Mouse (Mus musculus): ENCODE measurements around the gene Zfp14.

Zfp14 gene

GRCm38 (mm10) chr7:30050882-30051548 is at the start of gene Zfp14:
TSS of gene Zfp14 (minus strand) at chr7:30051380.
- DNase-seq (ENCODE audit: low spot score in 2 of 2) = peak; percentile 80 to 90

GRCm38 (mm10) chr7:30099297-30099696 is 48.1 kb upstream of the Zfp14 start:
- DNase-seq (ENCODE audit: low spot score in 2 of 2) = no peak

- no peak for DNase-seq (ENCODE audit: low spot score in 2 of 2)
Observed at GRCm38 (mm10) chr7:30095551-30096125, 44.5 kb upstream of the Zfp14 start.

DNA sequence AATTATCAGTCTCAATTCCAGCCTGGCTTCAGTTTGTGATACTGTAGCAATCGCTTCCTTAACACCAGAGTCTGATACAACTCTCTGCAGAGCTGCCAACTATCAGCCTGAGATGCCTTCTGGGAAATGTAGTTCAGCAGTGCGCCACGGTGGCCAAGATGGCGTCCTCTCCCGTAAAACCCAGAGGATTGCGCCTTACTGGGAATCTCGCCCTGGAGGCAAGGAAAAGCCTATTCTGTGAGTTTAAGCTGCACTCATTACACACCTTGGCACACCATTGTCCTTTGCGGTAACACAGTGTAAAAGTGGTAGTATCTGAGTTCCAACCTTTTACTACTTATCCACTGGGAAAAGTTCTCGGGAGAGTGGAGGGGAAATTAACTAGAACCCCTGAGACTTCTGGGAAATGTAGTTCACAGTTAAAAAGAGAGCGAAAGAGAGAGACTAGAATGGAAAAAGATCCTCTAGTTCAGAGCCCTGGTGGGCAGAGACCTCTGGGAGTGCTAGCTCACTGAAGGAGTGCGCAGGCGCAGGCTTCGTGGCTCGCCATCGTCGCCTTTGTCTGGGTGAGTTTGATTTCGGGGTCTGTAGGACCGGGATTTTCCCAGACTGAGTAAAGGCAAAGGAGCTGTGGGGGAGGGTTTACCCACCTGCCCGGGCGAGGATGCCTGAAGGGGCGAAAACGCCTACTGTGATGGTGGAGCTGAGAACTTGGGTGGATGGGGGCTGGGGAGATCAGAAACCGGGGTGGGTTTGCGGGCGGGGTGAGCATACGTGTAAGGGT is 43.7 kb upstream of the Zfp14 start, which contains the start of gene Zfp260:
Gene Zfp260 (plus strand): TSS at position 132 of the 784 bp plus-strand sequence.
- DNase-seq (ENCODE audit: low spot score in 2 of 2) = peak; percentile 86 to 89

GRCm38 (mm10) chr7:30093918-30094415 is 42.8 kb upstream of the Zfp14 start:
- DNase-seq (ENCODE audit: low spot score in 2 of 2) = no peak

DNA sequence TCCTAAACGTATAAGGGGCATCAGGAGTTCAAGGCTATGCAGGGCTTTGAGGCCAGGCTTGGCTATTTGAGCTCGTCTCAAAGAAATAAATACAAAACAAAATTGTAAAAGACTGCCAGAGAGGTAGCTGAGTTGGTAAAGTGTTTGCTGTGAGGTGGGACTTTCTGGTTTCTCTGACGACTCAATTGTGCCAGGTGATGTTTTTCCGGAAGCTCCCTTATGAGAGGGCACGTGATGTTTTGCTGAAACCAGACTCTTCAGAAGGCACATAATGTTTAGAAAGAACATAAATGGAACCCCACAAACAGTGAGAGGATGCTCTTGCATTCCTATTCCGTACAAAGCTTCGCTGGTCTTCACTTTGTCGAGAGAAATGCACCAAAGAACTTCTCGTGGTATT is 41.5 kb upstream of the Zfp14 start:
- DNase-seq (ENCODE audit: low spot score in 2 of 2) = no peak

- DNase-seq (ENCODE audit: low spot score in 2 of 2) = peak in 1 of 2 experiments; percentile 4
Observed at GRCm38 (mm10) chr7:30090970-30091585, 39.9 kb upstream of the Zfp14 start.

DNA sequence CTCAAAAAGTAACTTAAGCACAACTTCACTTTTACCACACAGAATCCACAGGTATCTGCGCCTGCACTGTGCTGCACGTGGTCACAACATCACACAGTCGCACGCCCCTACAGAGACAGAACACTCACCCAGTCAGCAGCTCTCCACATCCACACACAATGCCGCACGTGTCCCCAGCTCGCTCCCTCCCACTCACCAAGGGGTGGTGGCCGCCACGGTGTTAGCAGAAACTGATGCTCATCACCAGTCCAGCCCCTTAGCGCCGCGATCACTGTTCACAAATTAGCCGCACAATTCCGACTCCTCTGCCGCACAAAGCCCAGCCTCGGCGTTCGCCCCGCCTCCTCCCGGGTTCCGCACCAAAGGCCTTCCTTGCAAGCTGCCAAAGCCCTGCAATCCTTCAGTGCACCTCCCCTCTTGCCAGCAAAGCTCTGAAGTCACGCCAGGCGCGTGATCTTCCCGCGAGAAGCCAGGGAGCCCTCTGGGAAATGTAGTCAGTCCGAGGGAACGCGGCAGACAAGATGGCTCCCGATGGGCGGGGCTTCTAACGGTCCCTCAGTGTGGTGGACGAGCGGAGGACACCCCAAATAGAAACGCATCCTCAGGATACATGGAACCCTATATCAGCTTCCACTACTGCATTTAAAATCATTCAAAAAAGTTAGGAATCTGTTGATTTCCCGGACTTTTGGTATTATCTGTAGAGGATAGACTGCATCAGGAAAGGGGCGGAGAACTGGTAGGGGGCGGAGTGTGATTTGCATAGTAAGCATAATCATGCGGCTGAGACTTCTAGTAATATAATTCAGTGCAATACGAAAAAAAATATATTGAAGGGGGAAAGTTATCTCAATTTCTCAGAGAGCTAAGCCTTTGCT is 39.2 kb upstream of the Zfp14 start, which contains the start of the genes Gm26920 and Zfp566:
Gene Gm26920 (minus strand): TSS at position 319 of the 878 bp plus-strand sequence.
Gene Zfp566 (minus strand): TSS at position 436 of the 878 bp plus-strand sequence.
- DNase-seq (ENCODE audit: low spot score in 2 of 2) = peak; percentile 91 to 97

DNA sequence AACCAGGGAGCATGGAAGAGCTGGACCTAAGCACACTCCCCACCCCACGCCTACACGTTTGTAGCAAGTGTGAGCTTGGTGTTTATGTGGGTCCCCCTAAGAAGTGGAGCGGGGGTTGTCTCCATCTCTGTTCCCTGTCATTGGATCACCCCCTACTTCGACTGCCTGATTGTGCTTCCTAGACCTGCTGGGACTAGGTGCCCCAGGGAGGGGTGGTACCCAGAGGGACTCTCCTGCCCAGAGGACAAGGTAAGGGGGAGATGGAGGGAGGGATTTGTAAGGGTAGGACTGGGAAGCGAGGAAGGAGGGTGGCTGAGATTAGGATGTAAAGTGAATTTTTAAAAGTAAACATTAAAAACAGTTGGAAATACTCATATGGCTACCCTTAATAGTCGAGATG is 38.2 kb upstream of the Zfp14 start:
- DNase-seq (ENCODE audit: low spot score in 2 of 2) = no peak

DNA sequence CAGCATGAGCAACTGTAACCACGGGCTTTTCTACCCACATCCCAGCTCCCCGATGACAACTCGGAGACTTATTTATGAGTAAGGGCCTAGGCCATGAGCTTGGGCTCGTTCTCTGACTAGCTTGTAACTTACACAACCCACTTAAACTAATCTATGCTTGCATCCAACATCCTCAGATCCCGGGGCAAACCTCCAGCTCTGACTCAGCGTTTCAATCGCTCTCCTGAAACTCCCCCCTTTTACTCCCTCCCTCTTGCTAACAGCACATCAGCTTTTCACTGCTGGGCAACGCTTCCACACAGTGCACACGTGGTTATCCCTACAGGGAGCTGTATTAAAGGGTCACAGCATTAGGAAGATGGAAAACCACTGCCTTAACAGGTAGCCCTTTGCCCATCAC is 35.3 kb upstream of the Zfp14 start:
- DNase-seq (ENCODE audit: low spot score in 2 of 2) = peak in 1 of 2 experiments; percentile 27

- peak; percentile 60 to 72 for DNase-seq (ENCODE audit: low spot score in 2 of 2)
Observed at GRCm38 (mm10) chr7:30072146-30073028, 21.2 kb upstream of the Zfp14 start, which contains the start of gene Zfp82. TSS of gene Zfp82 (minus strand) at chr7:30072900.

DNA sequence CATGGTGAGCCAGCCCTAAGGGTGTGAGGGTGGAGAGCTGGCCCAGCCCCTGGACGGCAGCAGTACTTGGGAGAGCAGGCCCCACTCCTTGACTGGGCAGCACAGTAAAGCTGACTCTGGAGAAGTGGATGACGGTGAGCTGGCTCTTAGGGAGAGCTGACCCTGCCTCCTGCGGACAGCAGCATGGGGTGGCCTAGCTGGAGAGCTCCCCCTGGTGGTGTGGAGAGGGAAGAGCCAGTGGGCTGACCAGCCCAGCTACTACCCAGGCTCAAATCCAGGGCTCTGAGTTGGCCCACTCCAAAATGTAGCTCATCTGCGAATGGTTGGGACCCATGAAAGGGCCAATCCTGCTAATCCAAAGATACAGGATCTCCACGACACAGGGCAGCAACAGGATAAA is 13.4 kb upstream of the Zfp14 start:
- DNase-seq (ENCODE audit: low spot score in 2 of 2) = no peak

GRCm38 (mm10) chr7:30062478-30062877 is 11.3 kb upstream of the Zfp14 start:
- no peak for DNase-seq (ENCODE audit: low spot score in 2 of 2)

GRCm38 (mm10) chr7:30060341-30060740 is 9.2 kb upstream of the Zfp14 start:
- DNase-seq (ENCODE audit: low spot score in 2 of 2) = no peak

DNA sequence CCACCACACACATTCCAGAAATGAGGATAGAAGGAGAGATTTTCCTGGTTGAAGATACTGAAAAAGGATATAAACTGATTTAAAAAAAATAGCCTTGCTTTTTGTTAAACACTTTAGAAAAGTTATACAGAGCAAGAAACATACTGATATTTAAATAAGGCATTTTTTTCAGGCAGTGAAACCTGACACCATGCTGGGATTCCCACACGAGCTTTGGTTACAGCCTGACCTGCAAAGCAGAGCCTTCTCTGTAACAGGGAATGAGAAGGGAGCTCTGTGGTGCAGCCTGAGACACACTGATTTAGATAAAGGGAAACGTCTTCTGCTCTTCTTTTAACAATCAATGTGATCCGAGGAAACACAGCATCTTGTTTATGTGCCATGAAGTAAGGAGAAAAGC is 2.4 kb upstream of the Zfp14 start:
- DNase-seq (ENCODE audit: low spot score in 2 of 2) = no peak

DNA sequence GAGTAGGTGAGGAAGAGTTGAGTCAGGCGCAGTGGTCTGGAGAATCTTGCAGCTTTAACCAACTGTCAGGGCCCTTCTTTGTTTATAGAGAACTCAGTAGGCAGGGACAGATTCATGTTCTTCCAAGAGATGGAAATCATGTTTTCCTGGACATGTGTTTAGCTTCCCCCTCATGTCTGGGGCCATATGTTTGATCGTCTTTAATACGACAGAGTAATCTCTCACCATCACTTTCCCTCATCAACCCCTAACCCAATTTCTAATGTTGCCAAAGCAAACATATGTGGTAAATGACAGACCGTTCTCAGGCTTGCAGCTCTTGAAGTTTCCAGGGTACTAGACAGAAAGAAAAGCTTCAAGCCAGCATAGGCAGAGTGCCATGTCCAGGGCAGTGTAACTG is 3.1 kb downstream of the Zfp14 start:
- DNase-seq (ENCODE audit: low spot score in 2 of 2) = no peak

DNA sequence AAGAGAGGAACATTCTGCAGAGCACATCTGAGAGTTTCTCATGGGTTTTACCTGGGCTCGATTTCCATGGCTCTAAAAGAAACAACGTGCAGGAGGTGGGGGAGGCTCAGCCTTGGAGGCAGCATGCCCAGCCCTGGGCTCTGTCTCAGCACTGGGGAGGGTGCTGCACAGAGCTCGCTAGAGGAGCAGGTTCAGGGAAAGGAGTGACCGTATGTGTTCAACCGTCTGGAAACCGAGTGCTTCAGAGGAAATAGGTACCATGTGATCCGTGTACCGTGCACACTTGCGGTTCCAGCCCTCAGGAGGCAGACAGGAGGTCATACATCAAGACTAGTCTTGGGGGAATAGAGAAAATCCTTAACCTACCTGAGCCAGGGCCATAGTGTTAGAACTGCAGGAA is 6.8 kb downstream of the Zfp14 start:
- no peak for DNase-seq (ENCODE audit: low spot score in 2 of 2)

GRCm38 (mm10) chr7:30034331-30034730 is 16.8 kb downstream of the Zfp14 start:
- DNase-seq (ENCODE audit: low spot score in 2 of 2) = no peak

DNA sequence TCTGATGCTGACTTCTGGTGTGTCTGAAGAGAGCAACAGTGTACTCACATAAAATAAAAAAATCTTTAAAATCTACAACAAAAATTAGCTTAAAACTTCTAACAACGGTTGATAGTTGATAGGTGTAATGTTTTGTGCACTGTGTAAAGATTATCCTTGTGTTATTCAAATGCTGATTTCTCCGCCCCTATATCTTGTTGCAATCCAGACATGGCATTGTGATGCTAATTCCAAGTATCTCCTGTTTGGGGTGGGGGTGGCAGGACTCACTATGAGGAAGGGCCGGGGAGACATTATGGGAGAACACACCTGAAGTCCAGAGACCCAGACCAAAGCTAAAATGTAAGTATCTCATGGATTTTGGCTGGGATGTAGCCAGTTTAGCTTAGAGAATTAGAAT is 19.8 kb downstream of the Zfp14 start:
- DNase-seq (ENCODE audit: low spot score in 2 of 2) = no peak

GRCm38 (mm10) chr7:30030677-30031076 is 20.5 kb downstream of the Zfp14 start:
- no peak for DNase-seq (ENCODE audit: low spot score in 2 of 2)

Measured in urinary bladder, postnatal 36 days (tissue).